Mouse (Mus musculus) forebrain, embryonic 16.5 days (tissue): ENCODE data around the gene Adgrl3. TPM values are rescaled to one million over a fixed set of nuclear protein-coding genes. Genes with fewer than 3 reads are reported as not detected.

Source experiments
- ATAC-seq: fragments of 200-750 bp; cut with Nextera tagmentation; 2 replicates; pipeline ENCODE4 v1.8.0; 2017; ENCODE audit warnings: mild to moderate bottlenecking, moderate library complexity
- H3K27ac ChIP-seq: fragments of 300-500 bp; sonication (generic); 2 replicates; pipeline ENCODE4 v1.5.1; 2014; ENCODE audit warnings: low read length, control low read depth
- H3K27me3 ChIP-seq: fragments of 300-500 bp; sonication (generic); replicated peaks from 2 replicates; pipeline ENCODE4 v1.6.1; 2014; ENCODE audit warnings: low read length; ENCODE audit not compliant: control insufficient read depth, insufficient read depth
- H3K36me3 ChIP-seq: fragments of 300-500 bp; sonication (generic); 2 replicates; pipeline ENCODE4 v1.6.1; 2014; ENCODE audit not compliant: control insufficient read depth, insufficient read depth
- H3K4me1 ChIP-seq: fragments of 300-500 bp; sonication (generic); replicated peaks from 2 replicates; pipeline ENCODE4 v1.6.1; 2014; ENCODE audit warnings: low read length; ENCODE audit not compliant: control insufficient read depth, insufficient read depth
- H3K4me2 ChIP-seq: fragments of 300-500 bp; sonication (generic); 2 replicates; pipeline ENCODE4 v1.6.1; 2014; ENCODE audit warnings: mild to moderate bottlenecking, low read length, control low read depth
- H3K4me3 ChIP-seq: fragments of 300-500 bp; sonication (generic); replicated peaks from 2 replicates; pipeline ENCODE4 v1.5.1; 2014; ENCODE audit warnings: mild to moderate bottlenecking, low read length, control low read depth
- H3K9ac ChIP-seq: fragments of 300-500 bp; sonication (generic); replicated peaks from 2 replicates; pipeline ENCODE4 v1.6.1; 2014; ENCODE audit warnings: low read depth, low read length, control low read depth
- H3K9me3 ChIP-seq: fragments of 300-500 bp; sonication (generic); 2 replicates; pipeline ENCODE4 v1.6.1; 2016; ENCODE audit warnings: low read length; ENCODE audit not compliant: control insufficient read depth
- WGBS: fragments of 180-500 bp; shearing (Covaris S2); extraction: QIAGEN DNeasy Blood & Tissue Kit; methylation state at CpG from one replicate; pipeline ENCODE4 v1.1.7; 2014; 5-methylcytosine and 5-hydroxymethylcytosine counted together
- polyA plus RNA-seq: library from polyadenylated mRNA; unstranded; fragments of >200 nt; fragmentation: Nextera tagmentation; extraction: Ambion mirVana; gene quantifications from 2 replicates; pipeline ENCODE4 v1.2.1, GENCODE M21; 2015

The Adgrl3 gene
- polyA plus RNA-seq, 1 experiment from 2014 or later: 63.6 TPM

- ATAC-seq: no peak
- Histone ChIP-seq H3K4me2 (no peak overlapping the region), H3K4me1 (no peaks in the 10 kb centered on the region), H3K36me3 (peaks cover 4% of the 10 kb centered on the region; the same call in 1 of the 2 replicates), H3K27me3 (no peaks in the 10 kb centered on the region), H3K4me3 (no peak overlapping the region), H3K9ac (no peak overlapping the region), H3K9me3 (no peaks in the 10 kb centered on the region), H3K27ac (no peak overlapping the region)
- 95% methylated on average over 24 of the region's 24 CpGs for WGBS
Observed at GRCm38 (mm10) chr5:81794601-81795000, 774.7 kb downstream of the Adgrl3 start.

GRCm38 (mm10) chr5:81796128-81796527 is 776.2 kb downstream of the Adgrl3 start:
- 75% methylated on average over 4 of the region's 4 CpGs for WGBS
- H3K9ac ChIP-seq: no peak overlapping the region
- H3K4me2 ChIP-seq: no peak overlapping the region
- no peaks in the 10 kb centered on the region for H3K4me1 ChIP-seq
- no peaks in the 10 kb centered on the region for H3K27me3 ChIP-seq
- H3K4me3 ChIP-seq: no peak overlapping the region
- no peak for ATAC-seq
- H3K36me3 ChIP-seq: peaks cover 4% of the 10 kb centered on the region; the same call in 1 of the 2 replicates
- no peak overlapping the region for H3K27ac ChIP-seq
- H3K9me3 ChIP-seq: no peaks in the 10 kb centered on the region

GRCm38 (mm10) chr5:81810966-81811365 is 791.0 kb downstream of the Adgrl3 start:
- H3K27me3 ChIP-seq: no peaks in the 10 kb centered on the region
- no peaks in the 10 kb centered on the region for H3K36me3 ChIP-seq
- no peaks in the 10 kb centered on the region for H3K9me3 ChIP-seq
- H3K4me3 ChIP-seq: no peak overlapping the region
- no peak overlapping the region for H3K27ac ChIP-seq
- no peak overlapping the region for H3K9ac ChIP-seq
- H3K4me1 ChIP-seq: no peaks in the 10 kb centered on the region
- H3K4me2 ChIP-seq: no peak overlapping the region
- WGBS: 55% methylated on average over 5 of the region's 5 CpGs
- no peak for ATAC-seq

- Histone ChIP-seq H3K27me3 (no peaks in the 10 kb centered on the region), H3K4me3 (no peak overlapping the region), H3K9ac (no peak overlapping the region), H3K27ac (no peak overlapping the region), H3K4me1 (no peaks in the 10 kb centered on the region), H3K9me3 (0 out of 2 replicates have a peak, but pooled peaks cover 3% of the 10 kb centered on the region), H3K36me3 (no peaks in the 10 kb centered on the region), H3K4me2 (no peak overlapping the region)
- WGBS: 94% methylated on average over 1 of the region's 1 CpGs
- no peak for ATAC-seq
Observed at GRCm38 (mm10) chr5:81832076-81832475, 812.1 kb downstream of the Adgrl3 start.

- no peak for ATAC-seq
- Histone ChIP-seq H3K9ac (no peak overlapping the region), H3K9me3 (0 out of 2 replicates have a peak, but pooled peaks cover 3% of the 10 kb centered on the region), H3K4me1 (no peaks in the 10 kb centered on the region), H3K27ac (no peak overlapping the region), H3K27me3 (no peaks in the 10 kb centered on the region), H3K4me3 (no peak overlapping the region), H3K4me2 (no peak overlapping the region), H3K36me3 (no peaks in the 10 kb centered on the region)
- WGBS: 61% methylated on average over 2 of the region's 2 CpGs
Observed at GRCm38 (mm10) chr5:81832679-81833078, 812.7 kb downstream of the Adgrl3 start.

- no peak overlapping the region for H3K4me2 ChIP-seq
- H3K27ac ChIP-seq: no peak overlapping the region
- 93% methylated on average over 2 of the region's 2 CpGs for WGBS
- no peaks in the 10 kb centered on the region for H3K27me3 ChIP-seq
- H3K9ac ChIP-seq: no peak overlapping the region
- no peaks in the 10 kb centered on the region for H3K4me1 ChIP-seq
- H3K36me3 ChIP-seq: no peaks in the 10 kb centered on the region
- no peak for ATAC-seq
- no peak overlapping the region for H3K4me3 ChIP-seq
- 0 out of 2 replicates have a peak, but pooled peaks cover 3% of the 10 kb centered on the region for H3K9me3 ChIP-seq
Observed at GRCm38 (mm10) chr5:81837860-81838259, 817.9 kb downstream of the Adgrl3 start.

GRCm38 (mm10) chr5:81843798-81844197 is 823.9 kb downstream of the Adgrl3 start:
- H3K27ac ChIP-seq: no peak overlapping the region
- no peaks in the 10 kb centered on the region for H3K36me3 ChIP-seq
- H3K27me3 ChIP-seq: no peaks in the 10 kb centered on the region
- no peak overlapping the region for H3K9ac ChIP-seq
- H3K4me1 ChIP-seq: no peaks in the 10 kb centered on the region
- no peak overlapping the region for H3K4me2 ChIP-seq
- 34% methylated on average over 4 of the region's 4 CpGs for WGBS
- H3K9me3 ChIP-seq: no peaks in the 10 kb centered on the region
- no peak overlapping the region for H3K4me3 ChIP-seq
- ATAC-seq: no peak

GRCm38 (mm10) chr5:81870336-81870735 is 850.4 kb downstream of the Adgrl3 start:
- Histone ChIP-seq H3K4me3 (no peak overlapping the region), H3K9me3 (no peaks in the 10 kb centered on the region), H3K4me1 (no peaks in the 10 kb centered on the region), H3K4me2 (no peak overlapping the region), H3K27ac (no peak overlapping the region), H3K9ac (no peak overlapping the region), H3K36me3 (no peaks in the 10 kb centered on the region), H3K27me3 (no peaks in the 10 kb centered on the region)
- ATAC-seq: no peak
- WGBS: 89% methylated on average over 6 of the region's 6 CpGs
